Mouse (Mus musculus) adrenal gland, postnatal 25 days (tissue): ENCODE data around the gene Fuca2. TPM values are rescaled to one million over a fixed set of nuclear protein-coding genes. Genes with fewer than 3 reads are reported as not detected.
A peak's percentile ranks its signal among the peaks of the same experiment; 100 is the strongest.
"Not testable (repeated sequence)": the region's sequence is repeated elsewhere in the genome, so short reads cannot be mapped to it uniquely, and the experiment has no call there.

Experiments used
- DNase-seq: peaks from one replicate; pipeline ENCODE4 v3.0.0; 2021; ENCODE audit warnings: mixed read lengths
- long read RNA-seq: library from polyadenylated mRNA; stranded (forward); transcript quantifications from one replicate; pipeline ENCODE4 v2.0.0, GENCODE M21; 2021
- total RNA-seq: library from RNA; stranded (reverse); gene quantifications from 2 replicates; pipeline ENCODE4 v1.2.3, GENCODE M21; 2021

Fuca2 gene
- total RNA-seq = 14.8 and 19.4 TPM in 2 replicates
- long read RNA-seq, full-length matches to known transcripts = 23 of 27 reads
- long read RNA-seq, partial matches to known transcripts = 2 of 27 reads
- long read RNA-seq, other reads (novel, unspliced or antisense) = 2 of 27 reads

GRCm38 (mm10) chr10:13499331-13499730 is at the start of gene Fuca2:
TSS of gene Fuca2 (plus strand) at chr10:13499540.
- DNase-seq = no peak

- DNase-seq = no peak
Measured at GRCm38 (mm10) chr10:13451640-13452039, 47.7 kb upstream of the Fuca2 start.

DNA sequence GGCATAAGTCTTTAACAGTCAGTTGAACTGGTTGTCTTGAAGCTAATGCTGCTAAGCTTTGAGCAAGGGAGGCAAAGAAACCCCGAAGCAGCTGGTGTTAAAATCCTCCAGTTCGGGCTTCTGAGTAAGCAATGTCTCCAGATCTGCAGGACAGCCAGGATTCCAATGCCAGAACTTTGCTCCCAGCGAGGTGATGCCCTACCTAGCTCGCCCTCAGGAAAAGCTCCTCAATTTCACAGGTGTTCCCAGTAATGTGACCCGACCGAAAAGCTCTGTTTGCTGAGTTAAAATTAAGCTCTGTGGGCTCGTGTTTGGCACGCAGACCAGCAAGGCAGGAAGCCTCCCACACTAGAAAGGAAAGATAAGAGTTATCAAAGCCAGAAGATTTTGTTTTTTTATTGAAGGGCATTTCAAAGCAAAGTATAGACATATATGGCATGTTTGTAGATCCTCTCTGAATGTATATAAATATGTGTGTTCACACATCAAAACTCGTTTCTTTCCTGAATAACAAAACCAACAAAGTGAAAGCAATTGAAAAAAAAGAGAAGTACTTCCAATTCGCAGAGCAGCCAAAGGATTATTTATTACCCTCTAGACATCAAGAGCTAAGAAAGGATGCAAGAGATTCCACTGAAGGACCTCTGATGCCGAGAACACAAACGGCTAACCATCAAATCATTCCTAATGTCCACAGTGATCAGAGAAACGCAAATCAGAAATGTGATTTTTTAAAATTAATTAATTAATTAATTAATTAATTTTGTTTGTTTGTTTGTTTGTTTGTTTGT is 45.9 kb upstream of the Fuca2 start:
- DNase-seq = no peak

GRCm38 (mm10) chr10:13464295-13464694 is 35.0 kb upstream of the Fuca2 start:
- not testable (repeated sequence) for DNase-seq

GRCm38 (mm10) chr10:13466925-13467324 is 32.4 kb upstream of the Fuca2 start:
- peak; percentile 12 for DNase-seq

- not testable (repeated sequence) for DNase-seq
Measured at GRCm38 (mm10) chr10:13468025-13468529, 31.3 kb upstream of the Fuca2 start.

GRCm38 (mm10) chr10:13470236-13470635 is 29.1 kb upstream of the Fuca2 start:
- no peak for DNase-seq

DNA sequence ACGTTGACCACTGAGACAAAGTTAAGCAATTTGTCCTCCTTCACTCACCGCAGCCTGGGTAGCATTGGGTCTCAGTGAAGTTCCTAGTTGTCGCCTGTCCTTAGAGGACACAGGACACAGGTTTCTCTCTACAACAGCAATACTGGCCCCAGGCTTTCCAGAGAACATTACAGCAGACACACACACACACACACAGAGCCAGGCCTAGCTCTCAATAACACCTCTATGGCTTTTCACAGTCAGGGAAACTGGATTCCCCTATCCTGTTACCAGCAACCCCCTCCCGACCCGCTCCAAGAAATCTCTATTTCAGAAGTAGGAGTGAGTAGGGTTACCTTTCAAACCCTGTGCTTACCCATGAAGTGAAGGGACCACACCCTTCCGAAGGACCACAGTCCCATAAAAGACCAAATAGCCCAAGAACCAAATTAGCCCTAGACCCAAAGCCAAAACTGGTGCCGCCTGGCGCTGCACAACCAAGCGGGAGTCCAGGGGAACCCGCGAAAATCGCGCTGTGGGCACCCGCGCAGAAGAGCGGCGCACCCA is 26.0 kb upstream of the Fuca2 start:
- DNase-seq = no peak

DNA sequence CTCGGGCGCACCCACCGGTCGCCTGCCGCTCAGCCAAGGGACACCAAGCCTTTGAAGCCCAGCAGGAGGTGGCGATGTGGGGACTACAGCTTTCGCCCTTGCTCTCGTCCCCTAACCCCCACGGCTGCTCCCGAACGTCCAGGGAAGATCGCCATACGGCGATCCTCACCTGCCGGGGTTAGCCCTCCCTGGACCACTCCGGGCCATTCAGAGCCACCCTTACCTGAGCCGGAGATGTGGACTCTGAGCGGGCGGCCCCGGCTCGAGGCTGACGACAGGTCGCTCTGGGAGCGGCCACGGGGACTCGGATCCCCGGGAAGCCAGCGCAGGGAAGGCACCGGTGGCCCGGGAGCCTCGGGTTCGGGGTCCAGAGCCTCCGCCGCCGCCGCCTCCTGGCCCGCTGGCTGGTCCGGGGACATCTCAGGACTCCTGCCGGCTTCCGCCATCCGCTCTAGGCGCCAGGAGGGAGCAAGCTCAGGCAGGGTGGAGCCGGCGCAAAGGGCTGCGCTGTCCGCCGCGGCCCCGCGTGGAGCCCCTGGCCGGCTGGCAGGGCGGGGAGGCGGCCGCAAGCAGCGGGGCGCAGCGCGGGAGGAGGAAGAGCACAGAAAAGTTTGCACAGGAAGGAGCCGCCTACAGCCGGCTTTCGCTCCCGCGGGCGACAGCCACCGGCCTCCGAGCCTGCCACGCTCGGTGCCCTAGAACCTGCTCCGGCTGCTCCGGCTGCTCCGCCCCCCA is 25.3 kb upstream of the Fuca2 start, which contains the start of gene Phactr2:
Gene Phactr2 (minus strand): TSS at position 580 of the 735 bp plus-strand sequence.
- DNase-seq = peak; percentile 46

GRCm38 (mm10) chr10:13474568-13474955 is 24.8 kb upstream of the Fuca2 start:
- DNase-seq = no peak

GRCm38 (mm10) chr10:13475121-13475520 is 24.2 kb upstream of the Fuca2 start:
- DNase-seq = no peak

- no peak for DNase-seq
Measured at GRCm38 (mm10) chr10:13479341-13479740, 20.0 kb upstream of the Fuca2 start.

GRCm38 (mm10) chr10:13485958-13486357 is 13.4 kb upstream of the Fuca2 start:
- DNase-seq = no peak

DNA sequence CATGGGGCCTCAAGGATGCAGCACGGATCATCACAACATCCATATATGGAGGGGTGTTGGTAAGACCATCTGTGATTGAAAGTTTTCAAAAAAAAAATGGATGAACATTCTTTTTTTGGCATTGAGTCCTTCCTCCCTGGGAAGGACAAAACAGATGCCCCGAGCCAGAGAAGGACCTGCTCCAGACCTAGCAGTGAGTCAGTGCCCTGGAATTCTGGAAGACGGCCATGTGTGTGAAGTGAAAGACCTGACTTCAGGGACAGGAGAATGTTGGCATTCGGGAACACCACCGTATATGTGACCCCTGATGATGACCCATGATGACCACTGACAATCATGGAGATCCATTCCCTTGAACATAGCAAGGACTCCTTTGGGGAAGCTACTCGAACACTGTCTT is 9.7 kb upstream of the Fuca2 start:
- peak; percentile 26 for DNase-seq

DNA sequence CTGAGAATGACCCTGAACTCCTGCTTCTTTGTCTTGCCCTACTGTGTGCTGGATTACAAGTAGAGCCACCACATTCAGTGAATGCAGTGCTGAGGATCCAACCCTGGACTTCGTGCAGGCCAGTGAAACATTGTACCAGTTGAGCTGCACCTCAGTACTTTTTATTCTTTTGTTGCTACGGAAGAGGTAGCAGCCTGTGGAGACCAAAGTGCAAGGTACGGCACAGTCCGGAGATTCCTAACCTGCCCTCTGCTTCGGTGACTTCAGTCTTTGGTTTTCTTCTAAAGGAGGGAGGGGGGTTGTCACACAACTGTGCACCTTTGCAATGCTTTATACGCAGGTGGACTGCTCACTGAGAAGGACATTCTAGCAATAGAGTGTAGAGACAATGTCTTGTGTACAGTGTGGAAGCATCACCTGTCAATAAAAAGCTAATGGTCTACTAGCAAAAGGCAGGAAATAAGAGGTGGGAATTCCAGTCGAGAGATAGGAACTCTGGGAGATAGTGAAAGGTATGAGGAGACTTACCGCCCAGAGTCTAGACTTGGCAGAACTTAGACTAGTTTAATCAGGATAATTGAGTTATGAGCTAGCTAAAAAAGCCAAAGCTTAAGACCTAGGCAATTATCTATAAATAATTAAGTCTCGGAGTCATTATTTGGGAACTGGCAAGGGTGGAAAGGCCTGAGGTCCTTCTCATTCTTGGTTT is 5.2 kb upstream of the Fuca2 start:
- no peak for DNase-seq

DNA sequence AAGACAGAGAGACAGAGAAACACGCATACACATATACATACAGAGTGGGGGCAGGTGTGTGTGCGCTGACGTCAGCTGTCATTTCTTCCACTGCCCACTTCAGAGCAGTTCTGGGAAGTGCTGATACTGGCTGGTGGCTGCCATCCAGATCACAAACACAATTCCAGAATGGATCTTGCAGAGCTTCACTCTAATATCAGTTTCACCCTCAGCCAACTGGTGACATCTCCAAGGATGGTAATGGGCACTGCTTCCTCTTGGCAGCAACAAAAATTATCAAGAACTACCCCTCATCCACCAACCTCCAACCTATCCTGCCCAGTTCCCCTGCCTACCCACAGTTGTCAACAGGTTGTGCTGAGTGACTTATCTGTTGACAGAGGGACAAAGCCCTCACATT is 3.0 kb upstream of the Fuca2 start:
- no peak for DNase-seq

- no peak for DNase-seq
Measured at GRCm38 (mm10) chr10:13500473-13500872, 1.1 kb downstream of the Fuca2 start.

- DNase-seq = peak; percentile 88
Measured at GRCm38 (mm10) chr10:13500938-13501496, 1.7 kb downstream of the Fuca2 start.

DNA sequence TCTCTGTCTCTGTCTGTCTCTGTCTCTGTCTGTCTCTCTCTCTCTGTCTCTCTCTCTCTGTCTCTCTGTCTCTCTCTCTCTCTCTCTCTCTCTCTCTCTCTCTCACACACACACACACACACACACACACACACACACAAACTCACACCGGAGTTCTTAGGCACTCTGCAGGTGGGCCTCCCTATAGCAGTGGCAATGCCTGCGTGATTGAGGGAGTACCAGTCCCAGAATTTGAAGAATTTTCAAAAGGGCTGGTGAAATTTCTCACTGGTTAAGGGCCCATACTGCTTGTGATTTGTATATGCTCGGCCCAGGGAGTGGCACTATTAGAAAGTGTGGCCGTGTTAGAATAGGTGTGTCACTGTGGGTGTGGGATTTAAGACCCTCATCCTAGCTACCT is 2.2 kb downstream of the Fuca2 start:
- not testable (repeated sequence) for DNase-seq

GRCm38 (mm10) chr10:13502371-13502770 is 3.0 kb downstream of the Fuca2 start:
- DNase-seq = no peak

DNA sequence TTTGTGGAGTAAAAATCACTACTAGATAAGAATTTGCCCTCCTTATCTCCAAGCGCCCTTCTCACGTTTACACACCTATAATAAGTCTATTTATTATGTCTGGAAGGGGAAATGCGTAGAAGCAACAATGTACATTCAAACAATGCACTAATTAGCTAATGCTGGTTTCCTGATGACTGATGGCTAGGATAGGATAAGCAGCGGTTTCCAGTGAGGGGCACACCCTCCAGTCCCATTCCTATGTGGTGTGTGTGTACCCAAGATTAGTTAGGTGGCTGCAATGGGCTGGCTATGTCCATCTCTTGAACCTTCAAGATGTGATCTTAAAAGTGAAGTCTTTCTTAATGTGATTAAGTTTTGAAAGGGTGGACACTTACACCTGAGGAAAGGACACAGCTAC is 22.5 kb downstream of the Fuca2 start:
- DNase-seq = no peak

- DNase-seq = no peak
Measured at GRCm38 (mm10) chr10:13528155-13528554, 28.8 kb downstream of the Fuca2 start.
